Mouse (Mus musculus): Measurements from ENCODE around the gene Tph2. TPM values are rescaled to one million over a fixed set of nuclear protein-coding genes. Genes with fewer than 3 reads are reported as not detected.

Tph2 gene
- not detected in 2 replicates for polyA plus RNA-seq (2015; fragmentation: Nextera tagmentation; extraction: Ambion mirVana)

- WGBS = 6% methylated on average over 9 of the region's 9 CpGs
- no peak within 1 kb of the TSS for H3K27ac ChIP-seq
- peak; percentile 89 for DNase-seq (ENCODE audit: low spot score)
- no peak within 1 kb of the TSS for H3K4me3 ChIP-seq (replicated peaks; ENCODE audit: low read depth, low read length)
- H3K4me2 ChIP-seq (ENCODE audit: low read length) = no peak within 1 kb of the TSS
- H3K9ac ChIP-seq (ENCODE audit: low read depth, low read length) = no peak within 1 kb of the TSS
- peak; percentile 85 for TF ChIP-seq CTCF (IDR thresholded peaks at IDR 0.05; ENCODE audit: low read depth)
- no peaks in the 10 kb centered on the region for H3K36me3 ChIP-seq (ENCODE audit: insufficient read depth, low read length)
- no peaks in the 10 kb centered on the region for H3K9me3 ChIP-seq (replicated peaks; ENCODE audit: low read length)
- peak; percentile 69; the same call in 1 of the 2 replicates for ATAC-seq (replicated peaks; ENCODE audit: low FRiP score, low read depth)
- H3K27me3 ChIP-seq (ENCODE audit: insufficient read depth, low read length) = no peaks in the 10 kb centered on the region
- H3K4me1 ChIP-seq (replicated peaks; ENCODE audit: insufficient read depth, low read length) = no peaks in the 10 kb centered on the region
Measured at GRCm38 (mm10) chr10:115184697-115185096, at the start of gene Tph2. Tph2 (minus strand) TSS chr10:115185022.

GRCm38 (mm10) chr10:115233798-115234197 is 49.0 kb upstream of the Tph2 start:
- H3K4me3 ChIP-seq (replicated peaks; ENCODE audit: low read depth, low read length) = no peak overlapping the region
- 87% methylated on average over 3 of the region's 3 CpGs for WGBS
- H3K9me3 ChIP-seq (replicated peaks; ENCODE audit: low read length) = no peaks in the 10 kb centered on the region
- no peaks in the 10 kb centered on the region for H3K4me1 ChIP-seq (replicated peaks; ENCODE audit: insufficient read depth, low read length)
- H3K4me2 ChIP-seq (ENCODE audit: low read length) = no peak overlapping the region
- peaks cover 35% of the 10 kb centered on the region for H3K36me3 ChIP-seq (ENCODE audit: insufficient read depth, low read length)
- no peak for TF ChIP-seq CTCF (IDR thresholded peaks at IDR 0.05; ENCODE audit: low read depth)
- H3K27ac ChIP-seq = no peak overlapping the region
- DNase-seq (ENCODE audit: low spot score) = no peak
- no peak for ATAC-seq (replicated peaks; ENCODE audit: low FRiP score, low read depth)
- H3K27me3 ChIP-seq (ENCODE audit: insufficient read depth, low read length) = no peaks in the 10 kb centered on the region
- no peak overlapping the region for H3K9ac ChIP-seq (ENCODE audit: low read depth, low read length)

- no peak overlapping the region for H3K4me2 ChIP-seq (ENCODE audit: low read length)
- H3K9me3 ChIP-seq (replicated peaks; ENCODE audit: low read length) = no peaks in the 10 kb centered on the region
- peak; percentile 34 for TF ChIP-seq CTCF (IDR thresholded peaks at IDR 0.05; ENCODE audit: low read depth)
- DNase-seq (ENCODE audit: low spot score) = no peak
- no peaks in the 10 kb centered on the region for H3K27me3 ChIP-seq (ENCODE audit: insufficient read depth, low read length)
- 0 out of 2 replicates have a peak, but pooled peaks cover 25% of the 10 kb centered on the region for H3K36me3 ChIP-seq (ENCODE audit: insufficient read depth, low read length)
- WGBS = 92% methylated on average over 3 of the region's 3 CpGs
- no peak overlapping the region for H3K9ac ChIP-seq (ENCODE audit: low read depth, low read length)
- H3K4me3 ChIP-seq (replicated peaks; ENCODE audit: low read depth, low read length) = no peak overlapping the region
- H3K27ac ChIP-seq = no peak overlapping the region
- no peak for ATAC-seq (replicated peaks; ENCODE audit: low FRiP score, low read depth)
- H3K4me1 ChIP-seq (replicated peaks; ENCODE audit: insufficient read depth, low read length) = no peaks in the 10 kb centered on the region
Measured at GRCm38 (mm10) chr10:115232513-115232912, 47.7 kb upstream of the Tph2 start.

- 0 out of 2 replicates have a peak, but pooled peaks cover 14% of the 10 kb centered on the region for H3K36me3 ChIP-seq (ENCODE audit: insufficient read depth, low read length)
- no peak for TF ChIP-seq CTCF (IDR thresholded peaks at IDR 0.05; ENCODE audit: low read depth)
- H3K4me3 ChIP-seq (replicated peaks; ENCODE audit: low read depth, low read length) = no peak overlapping the region
- no peaks in the 10 kb centered on the region for H3K27me3 ChIP-seq (ENCODE audit: insufficient read depth, low read length)
- 74% methylated on average over 9 of the region's 9 CpGs for WGBS
- no peaks in the 10 kb centered on the region for H3K4me1 ChIP-seq (replicated peaks; ENCODE audit: insufficient read depth, low read length)
- no peaks in the 10 kb centered on the region for H3K9me3 ChIP-seq (replicated peaks; ENCODE audit: low read length)
- no peak overlapping the region for H3K9ac ChIP-seq (ENCODE audit: low read depth, low read length)
- H3K4me2 ChIP-seq (ENCODE audit: low read length) = no peak overlapping the region
- DNase-seq (ENCODE audit: low spot score) (no peak), ATAC-seq (replicated peaks; ENCODE audit: low FRiP score, low read depth) (no peak)
- H3K27ac ChIP-seq = no peak overlapping the region
Measured at GRCm38 (mm10) chr10:115229023-115229422, 44.2 kb upstream of the Tph2 start.

GRCm38 (mm10) chr10:115226586-115226985 is 41.8 kb upstream of the Tph2 start:
- Histone ChIP-seq H3K27ac (no peak overlapping the region), H3K4me3 (replicated peaks; ENCODE audit: low read depth, low read length) (no peak overlapping the region), H3K9me3 (replicated peaks; ENCODE audit: low read length) (no peaks in the 10 kb centered on the region), H3K9ac (ENCODE audit: low read depth, low read length) (no peak overlapping the region), H3K4me1 (replicated peaks; ENCODE audit: insufficient read depth, low read length) (no peaks in the 10 kb centered on the region), H3K36me3 (ENCODE audit: insufficient read depth, low read length) (0 out of 2 replicates have a peak, but pooled peaks cover 3% of the 10 kb centered on the region), H3K27me3 (ENCODE audit: insufficient read depth, low read length) (no peaks in the 10 kb centered on the region), H3K4me2 (ENCODE audit: low read length) (no peak overlapping the region)
- 82% methylated on average over 7 of the region's 7 CpGs for WGBS
- DNase-seq (ENCODE audit: low spot score) (no peak), ATAC-seq (replicated peaks; ENCODE audit: low FRiP score, low read depth) (0 out of 2 replicates have a peak, but pooled peaks have one; percentile 46)
- no peak for TF ChIP-seq CTCF (IDR thresholded peaks at IDR 0.05; ENCODE audit: low read depth)

GRCm38 (mm10) chr10:115223845-115224244 is 39.0 kb upstream of the Tph2 start:
- ATAC-seq (replicated peaks; ENCODE audit: low FRiP score, low read depth) = no peak
- H3K27ac ChIP-seq = no peak overlapping the region
- 86% methylated on average over 3 of the region's 3 CpGs for WGBS
- H3K4me1 ChIP-seq (replicated peaks; ENCODE audit: insufficient read depth, low read length) = no peaks in the 10 kb centered on the region
- TF ChIP-seq CTCF (IDR thresholded peaks at IDR 0.05; ENCODE audit: low read depth) = no peak
- H3K9ac ChIP-seq (ENCODE audit: low read depth, low read length) = no peak overlapping the region
- H3K4me3 ChIP-seq (replicated peaks; ENCODE audit: low read depth, low read length) = no peak overlapping the region
- H3K4me2 ChIP-seq (ENCODE audit: low read length) = no peak overlapping the region
- H3K9me3 ChIP-seq (replicated peaks; ENCODE audit: low read length) = no peaks in the 10 kb centered on the region
- peaks cover 8% of the 10 kb centered on the region for H3K36me3 ChIP-seq (ENCODE audit: insufficient read depth, low read length)
- no peaks in the 10 kb centered on the region for H3K27me3 ChIP-seq (ENCODE audit: insufficient read depth, low read length)
- DNase-seq (ENCODE audit: low spot score) = no peak

Measured in kidney, postnatal 0 days (tissue).